Mouse (Mus musculus) C2C12 (cell line): ENCODE data around the gene Cfap100.

ENCODE experiments used
- CEBPB ChIP-seq: IDR thresholded peaks from one replicate; pipeline ENCODE4 v1.6.1; 2011; ENCODE audit warnings: low read depth, mild to moderate bottlenecking, control low read depth, moderate library complexity
- CTCF ChIP-seq: IDR thresholded peaks from one replicate; pipeline ENCODE4 v1.5.1; 2011; ENCODE audit not compliant: control insufficient read depth, insufficient read depth, insufficient read length
- FOSL1 ChIP-seq: IDR thresholded peaks from one replicate; pipeline ENCODE4 v1.8.0; 2011; ENCODE audit warnings: mild to moderate bottlenecking, low read length; ENCODE audit not compliant: poor library complexity, insufficient read depth, severe bottlenecking
- MAX ChIP-seq: IDR thresholded peaks from one replicate; pipeline ENCODE4 v1.6.1; 2011; ENCODE audit warnings: mild to moderate bottlenecking, control low read depth
- MYOD1 ChIP-seq: IDR thresholded peaks from one replicate; pipeline ENCODE4 v1.6.1; 2011; ENCODE audit warnings: low read depth; ENCODE audit not compliant: control insufficient read depth, insufficient read length
- MYOG ChIP-seq: IDR thresholded peaks from one replicate; pipeline ENCODE4 v1.6.1; 2011; ENCODE audit not compliant: control insufficient read depth, insufficient read length; ENCODE audit errors: extremely low read depth
- USF1 ChIP-seq: IDR thresholded peaks from one replicate; pipeline ENCODE4 v1.6.1; 2011; ENCODE audit warnings: low read depth, mild to moderate bottlenecking, control low read depth, moderate library complexity

- TF ChIP-seq CTCF (no peak), USF1 (no peak), MAX (no peak), CEBPB (peak; percentile 20), MYOG (no peak), MYOD1 (no peak), FOSL1 (no peak)
Measured at GRCm38 (mm10) chr6:90466079-90466478, 37.5 kb upstream of the Cfap100 start.
